Comparison of ENCODE assay signal across 11 mouse cellular contexts in the genomic region with DNA sequence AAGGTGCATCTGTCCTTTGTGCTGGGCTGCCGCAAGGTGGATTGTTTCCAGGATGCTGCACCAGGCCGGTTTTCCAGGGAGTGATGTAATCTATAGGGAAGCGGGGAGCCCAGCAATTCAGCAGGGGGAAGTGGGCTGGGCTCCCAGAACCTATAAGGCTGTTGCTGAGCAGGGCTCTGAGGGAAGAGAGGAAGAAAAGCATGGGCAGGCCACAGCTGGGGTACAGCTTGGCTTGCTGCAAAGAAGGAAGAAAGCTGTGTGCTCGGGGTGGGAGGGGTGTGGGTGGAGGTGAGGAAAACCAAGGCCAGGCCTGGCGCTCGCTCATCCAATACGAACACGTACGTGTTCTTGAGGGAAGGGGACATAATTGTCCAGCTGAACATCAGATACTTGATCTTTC.
DNase-seq lines count a peak whose midpoint lies in the region; ATAC-seq lines count a peak whose summit lies in the region.
"Had no signal": no experiment of that assay in that cellular context is flagged by ENCODE, and none has a peak within 500 bp of the region (broad histone marks: within the 10 kb centered on the region; RNA-seq: fewer than 3 reads in every experiment).

No protein-coding gene starts in this region.

- H3K9me3 ChIP-seq in lung, embryonic 15.5 days = no peaks in the 10 kb centered on the region
- no peaks in the 10 kb centered on the region for H3K9me3 ChIP-seq in stomach, embryonic 14.5 days (ENCODE audit: control insufficient read depth, low read depth, low read length)

- 0 out of 2 replicates have a peak overlapping the region, but pooled peaks have one; percentile 4 for H3K27ac ChIP-seq in lung, embryonic 15.5 days
- H3K27ac ChIP-seq in stomach, embryonic 14.5 days (ENCODE audit: low read length) = peak overlapping the region; percentile 27; the same call in 1 of the 2 replicates

- no peak overlapping the region for H3K4me3 ChIP-seq in lung, embryonic 15.5 days
- no peak overlapping the region for H3K4me3 ChIP-seq in stomach, embryonic 14.5 days (ENCODE audit: low read depth, low read length)

- no peaks in the 10 kb centered on the region for H3K36me3 ChIP-seq in lung, embryonic 15.5 days
- H3K36me3 ChIP-seq in stomach, embryonic 14.5 days (ENCODE audit: control insufficient read depth, insufficient read depth, low read length) = no peaks in the 10 kb centered on the region

- ATAC-seq in frontal cortex, adult (ENCODE audit: low TSS enrichment) = peak; percentile 96
- no peak for ATAC-seq in lung, embryonic 15.5 days (ENCODE audit: borderline replicate concordance, extremely low read depth, low FRiP score, low TSS enrichment)
- ATAC-seq in common myeloid progenitor, adult 5-6 weeks (replicated peaks; ENCODE audit: low read depth, poor library complexity, severe bottlenecking) = peak; percentile 41
- ATAC-seq in stomach, embryonic 14.5 days (ENCODE audit: insufficient number of reproducible peaks, insufficient read depth, low FRiP score, low read depth) = 0 out of 2 replicates have a peak, but pooled peaks have one; percentile 19
- ATAC-seq in erythroblast, adult 5-6 weeks (replicated peaks; ENCODE audit: low FRiP score, poor library complexity, severe bottlenecking) = no peak

- peaks cover 10% of the 10 kb centered on the region; the same call in 1 of the 2 replicates for H3K4me1 ChIP-seq in lung, embryonic 15.5 days
- 0 out of 2 replicates have a peak, but pooled peaks cover 3% of the 10 kb centered on the region for H3K4me1 ChIP-seq in stomach, embryonic 14.5 days (ENCODE audit: control insufficient read depth, insufficient read depth, low read length)

- no peaks in the 10 kb centered on the region for H3K27me3 ChIP-seq in lung, embryonic 15.5 days
- no peaks in the 10 kb centered on the region for H3K27me3 ChIP-seq in stomach, embryonic 14.5 days (ENCODE audit: control insufficient read depth, insufficient read depth, low read length)

- no peak overlapping the region for H3K9ac ChIP-seq in lung, embryonic 15.5 days
- H3K9ac ChIP-seq in stomach, embryonic 14.5 days (replicated peaks; ENCODE audit: low read depth, low read length) = no peak overlapping the region

- no peak for DNase-seq in frontal cortex, postnatal 25 days (ENCODE audit: low spot score in 2 of 2)
- no peak for DNase-seq in lung, postnatal 10 days
- no peak for DNase-seq in layer of hippocampus, postnatal 25 days (ENCODE audit: extremely low spot score in 1 of 2, low spot score in 1 of 2)
- DNase-seq: cerebellum, adult 8-10 months; kidney, postnatal 25 days had no signal

- no peak overlapping the region for H3K4me2 ChIP-seq in lung, embryonic 15.5 days
- no peak overlapping the region for H3K4me2 ChIP-seq in stomach, embryonic 14.5 days (replicated peaks; ENCODE audit: low read depth, low read length)
- H3K4me2 ChIP-seq: heart, embryonic 11.5 days had no signal

- 64% methylated on average over 9 of the region's 9 CpGs for WGBS in lung, embryonic 15.5 days
- 68% methylated on average over 9 of the region's 9 CpGs for WGBS in stomach, embryonic 14.5 days

Comparison
In these comparisons a context has a peak if more than half of its experiments do, and no peak if none do; other contexts are left out.
1. ATAC-seq: peak in frontal cortex, adult (single experiment), common myeloid progenitor, adult 5-6 weeks (single experiment) and stomach, embryonic 14.5 days (single experiment); none in lung, embryonic 15.5 days (single experiment) and erythroblast, adult 5-6 weeks (single experiment).